Mouse (Mus musculus) midbrain, embryonic 15.5 days (tissue): ENCODE data around the gene Rnf4. TPM values are rescaled to one million over a fixed set of nuclear protein-coding genes. Genes with fewer than 3 reads are reported as not detected.
A peak's percentile ranks its signal among the peaks of the same experiment; 100 is the strongest.

Source experiments
- ATAC-seq: fragments of 200-750 bp; cut with Nextera tagmentation; replicated peaks from 2 replicates; pipeline ENCODE4 v1.8.0; 2017; ENCODE audit warnings: moderate TSS enrichment
- H3K27ac ChIP-seq: fragments of 300-500 bp; sonication (generic); 2 replicates; pipeline ENCODE4 v1.5.1; 2015; ENCODE audit warnings: mild to moderate bottlenecking, inconsistent platforms
- H3K27me3 ChIP-seq: fragments of 300-500 bp; sonication (generic); replicated peaks from 2 replicates; pipeline ENCODE4 v1.6.1; 2015; ENCODE audit warnings: inconsistent platforms
- H3K36me3 ChIP-seq: fragments of 300-500 bp; sonication (generic); replicated peaks from 2 replicates; pipeline ENCODE4 v1.6.1; 2015; ENCODE audit warnings: inconsistent platforms
- H3K4me1 ChIP-seq: fragments of 300-500 bp; sonication (generic); 2 replicates; pipeline ENCODE4 v1.6.1; 2015; ENCODE audit warnings: inconsistent platforms
- H3K4me2 ChIP-seq: fragments of 300-500 bp; sonication (generic); 2 replicates; pipeline ENCODE4 v1.6.1; 2015; ENCODE audit warnings: inconsistent platforms, mild to moderate bottlenecking, moderate library complexity
- H3K4me3 ChIP-seq: fragments of 300-500 bp; sonication (generic); 2 replicates; pipeline ENCODE4 v1.5.1; 2015; ENCODE audit warnings: mild to moderate bottlenecking, inconsistent platforms
- H3K9ac ChIP-seq: fragments of 300-500 bp; sonication (generic); 2 replicates; pipeline ENCODE4 v1.6.1; 2015; ENCODE audit warnings: mild to moderate bottlenecking, inconsistent platforms
- H3K9me3 ChIP-seq: fragments of 300-500 bp; sonication (generic); 2 replicates; pipeline ENCODE4 v1.6.1; 2016; ENCODE audit warnings: inconsistent platforms
- WGBS: fragments of 180-500 bp; shearing (Covaris S2); methylation state at CpG from one replicate; pipeline ENCODE4 v1.1.7; 2015; ENCODE audit warnings: mixed read lengths; 5-methylcytosine and 5-hydroxymethylcytosine counted together
- polyA plus RNA-seq: library from polyadenylated mRNA; unstranded; fragments of >200 nt; fragmentation: Nextera tagmentation; extraction: Ambion mirVana; gene quantifications from 2 replicates; pipeline ENCODE4 v1.2.1, GENCODE M21; 2015

The Rnf4 gene
- polyA plus RNA-seq, 1 experiment from 2014 or later: 132 TPM

DNA sequence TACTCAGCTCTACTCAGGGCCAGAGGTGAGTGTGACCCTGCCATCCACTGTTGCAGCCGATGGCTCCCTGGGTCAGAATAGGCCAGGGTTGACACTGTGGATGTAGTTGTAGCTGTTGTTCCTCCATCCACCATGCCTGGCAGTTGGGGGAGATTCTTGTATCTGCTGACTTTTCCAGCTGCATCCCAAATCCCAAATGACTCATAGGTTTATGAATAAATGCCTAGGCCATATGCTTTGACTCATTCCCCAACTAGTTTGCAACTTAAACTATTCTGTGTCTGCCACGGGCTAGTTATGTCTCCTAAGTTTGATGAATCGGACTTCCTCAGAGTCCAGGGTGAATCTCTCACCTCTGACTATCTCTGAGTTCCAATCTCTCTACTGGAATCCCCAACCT, 24.2 kb downstream of the Rnf4 start:
- no peak overlapping the region for H3K4me3 ChIP-seq

DNA sequence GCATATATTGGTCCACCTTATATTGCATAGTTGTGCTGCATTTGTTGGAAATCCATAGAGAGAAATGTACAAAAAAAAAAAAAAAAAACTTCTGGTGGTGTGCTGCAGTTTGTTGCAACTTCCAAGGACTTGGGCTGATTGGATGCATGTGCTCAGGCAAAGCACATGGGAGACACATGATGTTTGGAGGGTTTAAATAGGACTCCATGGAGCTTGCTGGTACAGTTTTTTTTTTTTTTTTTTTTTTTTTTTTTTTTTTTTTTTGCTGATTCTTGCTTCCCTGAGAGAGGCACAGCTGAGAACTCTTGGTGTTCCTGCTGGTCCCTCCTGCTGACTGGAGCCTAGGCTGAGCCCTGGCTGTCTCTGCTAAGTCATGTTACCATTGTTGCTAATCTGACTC, 27.0 kb downstream of the Rnf4 start:
- Histone ChIP-seq H3K36me3 (0 out of 2 replicates have a peak, but pooled peaks cover 4% of the 10 kb centered on the region), H3K9me3 (no peaks in the 10 kb centered on the region)

More for the DNA sequence above, 24.2 kb downstream of the Rnf4 start:
- Histone ChIP-seq H3K27ac (no peak overlapping the region), H3K9me3 (no peaks in the 10 kb centered on the region), H3K27me3 (no peaks in the 10 kb centered on the region), H3K4me2 (no peak overlapping the region), H3K4me1 (no peaks in the 10 kb centered on the region), H3K36me3 (0 out of 2 replicates have a peak, but pooled peaks cover 11% of the 10 kb centered on the region), H3K9ac (no peak overlapping the region)
- no peak for ATAC-seq
- 97% methylated on average over 3 of the region's 3 CpGs for WGBS

DNA sequence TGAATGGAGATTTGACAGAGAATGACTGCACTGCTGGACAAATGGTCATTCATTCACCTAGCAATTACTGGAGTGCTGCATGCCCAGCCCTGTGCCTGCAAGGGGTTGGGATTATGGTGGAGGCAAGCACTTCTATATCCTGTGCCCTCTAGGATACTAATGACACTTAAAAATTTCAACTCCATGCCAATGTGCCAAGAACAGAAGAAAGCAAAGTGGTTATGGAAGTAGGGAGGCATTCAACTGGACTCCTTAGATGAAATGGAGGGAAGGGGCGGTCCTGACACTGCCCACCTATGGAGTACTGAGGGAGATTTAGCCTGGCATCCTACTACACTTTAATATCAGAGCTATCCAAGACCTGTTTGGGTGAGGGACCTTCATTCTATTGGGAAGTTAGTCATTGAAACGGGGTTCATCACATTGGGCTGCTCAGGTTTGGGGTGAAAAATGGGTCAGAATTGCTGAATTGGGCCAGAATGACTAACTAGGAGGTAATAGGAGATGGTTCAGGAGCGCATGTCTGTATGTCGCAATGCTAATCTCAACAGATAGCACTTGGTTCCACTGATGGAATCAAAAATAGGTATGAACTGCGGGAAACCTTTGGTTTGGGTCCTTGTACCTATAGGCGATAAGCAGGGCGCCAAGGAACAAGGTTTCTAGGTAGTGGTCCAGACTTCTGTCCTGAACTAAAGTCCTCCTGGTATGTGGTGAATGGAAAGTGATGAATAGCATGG, 32.6 kb downstream of the Rnf4 start:
- H3K4me1 ChIP-seq: peaks cover 26% of the 10 kb centered on the region
- H3K9me3 ChIP-seq: no peaks in the 10 kb centered on the region
- peak overlapping the region; percentile 95 for H3K4me3 ChIP-seq
- 72% methylated on average over 7 of the region's 7 CpGs for WGBS
- H3K27ac ChIP-seq: peak overlapping the region; percentile 91
- peak overlapping the region; percentile 60 for H3K9ac ChIP-seq
- no peak; the same call in 1 of the 2 replicates for ATAC-seq
- peak overlapping the region; percentile 62 for H3K4me2 ChIP-seq
- H3K36me3 ChIP-seq: no peaks in the 10 kb centered on the region
- no peaks in the 10 kb centered on the region for H3K27me3 ChIP-seq

More for the DNA sequence above, 27.0 kb downstream of the Rnf4 start:
- Histone ChIP-seq H3K4me1 (no peaks in the 10 kb centered on the region), H3K27me3 (no peaks in the 10 kb centered on the region), H3K4me2 (no peak overlapping the region), H3K27ac (no peak overlapping the region), H3K9ac (no peak overlapping the region), H3K4me3 (no peak overlapping the region)
- ATAC-seq: no peak

DNA sequence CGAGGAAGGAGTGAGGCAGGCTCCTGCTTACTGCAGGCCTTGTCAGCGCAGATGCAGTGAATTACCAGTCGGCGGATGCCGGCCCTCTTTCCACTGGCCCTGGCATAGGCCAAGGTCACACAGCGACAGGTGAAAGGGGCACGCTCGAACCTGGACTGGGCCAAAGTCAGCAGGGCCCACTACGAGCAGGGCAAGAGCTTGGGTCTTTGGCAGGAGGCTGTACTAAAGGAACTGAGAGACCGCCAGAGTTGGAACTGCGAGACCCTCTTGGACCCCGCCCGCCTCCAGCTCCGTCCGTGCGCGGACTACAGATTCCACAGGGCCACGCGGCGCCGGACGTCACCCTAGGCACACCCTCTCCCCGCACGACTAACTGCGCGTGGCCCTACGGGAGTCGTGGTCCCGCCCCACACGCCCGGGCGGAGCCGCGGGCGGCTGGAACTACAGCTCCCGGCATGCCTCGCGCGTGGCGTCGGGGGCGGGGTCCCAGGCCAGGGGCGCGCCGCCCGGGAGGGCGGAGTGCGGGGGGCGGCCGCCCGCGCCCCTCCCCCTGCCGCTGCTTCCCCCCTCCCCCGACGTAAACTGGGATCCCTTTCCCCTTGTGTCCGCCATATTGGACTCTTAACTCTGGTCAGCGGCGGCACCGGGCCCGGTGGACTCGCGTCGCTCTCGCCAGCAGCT, 33.4 kb downstream of the Rnf4 start, which contains the start of gene Fam193a:
Gene Fam193a (plus strand): TSS at position 593 of the 681 bp plus-strand sequence.
- H3K9ac ChIP-seq: peak within 1 kb of the TSS; percentile 97
- peak within 1 kb of the TSS; percentile 91 for H3K27ac ChIP-seq
- no peaks in the 10 kb centered on the region for H3K27me3 ChIP-seq
- H3K4me1 ChIP-seq: peaks cover 30% of the 10 kb centered on the region
- H3K36me3 ChIP-seq: no peaks in the 10 kb centered on the region
- ATAC-seq: peak; percentile 99
- whole genome bisulfite sequencing: under 1% methylated on average over 56 of the region's 64 CpGs
- H3K4me2 ChIP-seq: peak within 1 kb of the TSS; percentile 62
- no peaks in the 10 kb centered on the region for H3K9me3 ChIP-seq
- peak within 1 kb of the TSS; percentile 95 for H3K4me3 ChIP-seq

DNA sequence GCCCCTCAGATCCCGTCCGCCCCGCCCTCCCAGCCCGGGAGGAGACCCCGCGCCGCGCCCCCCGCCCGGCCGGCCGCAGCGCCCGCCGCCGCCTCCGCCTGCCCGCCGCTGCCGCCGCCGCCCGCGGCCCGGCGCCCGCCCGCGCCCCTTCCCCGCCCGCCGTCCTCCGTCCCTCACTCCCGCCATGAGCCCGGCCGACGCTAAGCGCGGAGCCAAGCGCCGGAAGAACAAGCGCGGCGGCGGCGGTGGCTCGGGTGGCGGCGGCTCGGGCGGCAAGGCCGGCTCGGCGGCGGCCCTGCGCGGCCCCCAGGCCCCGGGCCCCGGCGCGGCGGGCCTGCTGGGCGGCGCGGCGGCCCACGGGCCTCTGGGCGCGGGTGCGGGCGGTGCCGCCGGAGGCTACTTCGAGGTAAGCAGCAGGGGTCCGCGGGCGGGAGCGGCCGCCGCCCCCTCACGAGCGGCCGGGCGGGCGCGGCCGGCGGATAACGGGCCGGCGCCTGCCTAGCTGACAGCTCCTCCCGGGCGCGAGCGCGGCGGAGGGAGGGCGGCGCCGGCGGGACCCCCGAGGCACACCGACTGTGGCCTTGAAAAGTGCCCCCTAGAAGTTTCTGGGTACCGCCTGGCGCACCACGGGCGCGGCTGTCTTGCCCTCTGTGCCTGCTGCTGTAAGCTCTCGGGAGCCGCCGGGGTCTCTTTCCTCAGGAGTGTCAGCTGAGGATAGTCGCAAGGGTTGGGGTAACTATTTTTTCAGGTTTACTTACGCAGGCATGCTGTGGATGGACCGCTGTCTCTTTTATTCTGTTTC, 34.1 kb downstream of the Rnf4 start:
- peak overlapping the region; percentile 91 for H3K27ac ChIP-seq
- H3K27me3 ChIP-seq: no peaks in the 10 kb centered on the region
- H3K4me1 ChIP-seq: peaks cover 30% of the 10 kb centered on the region
- no peaks in the 10 kb centered on the region for H3K9me3 ChIP-seq
- no peaks in the 10 kb centered on the region for H3K36me3 ChIP-seq
- under 1% methylated on average over 90 of the region's 114 CpGs for WGBS
- H3K4me3 ChIP-seq: peak overlapping the region; percentile 95
- H3K9ac ChIP-seq: peak overlapping the region; percentile 97
- peak overlapping the region; percentile 51 for H3K4me2 ChIP-seq
- no peak for ATAC-seq

DNA sequence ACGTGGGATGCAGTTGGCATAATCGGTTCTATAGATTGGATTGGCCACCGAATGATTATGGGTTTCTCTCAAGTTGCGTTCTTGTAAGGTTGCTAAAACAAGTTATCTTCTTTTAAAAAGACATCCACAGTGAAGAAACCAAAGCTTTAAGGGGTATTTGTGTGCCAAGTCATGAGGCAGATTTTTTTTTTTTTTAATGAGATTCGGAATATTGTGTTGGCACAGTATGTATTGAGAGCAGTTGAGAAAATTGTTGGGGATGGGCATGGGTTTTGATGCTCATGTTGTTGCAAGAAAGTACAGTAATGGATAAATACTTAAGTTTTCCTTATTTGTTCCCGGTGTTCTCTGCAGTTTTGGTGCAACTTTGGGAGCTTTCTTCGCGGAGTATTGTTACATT, 34.8 kb downstream of the Rnf4 start:
- H3K36me3 ChIP-seq: no peaks in the 10 kb centered on the region
- peaks cover 30% of the 10 kb centered on the region for H3K4me1 ChIP-seq
- no peak for ATAC-seq
- H3K9ac ChIP-seq: peak overlapping the region; percentile 97
- H3K4me2 ChIP-seq: peak overlapping the region; percentile 51
- WGBS: 29% methylated on average over 8 of the region's 8 CpGs
- H3K27me3 ChIP-seq: no peaks in the 10 kb centered on the region
- peak overlapping the region; percentile 95 for H3K4me3 ChIP-seq
- H3K27ac ChIP-seq: peak overlapping the region; percentile 91
- no peaks in the 10 kb centered on the region for H3K9me3 ChIP-seq

DNA sequence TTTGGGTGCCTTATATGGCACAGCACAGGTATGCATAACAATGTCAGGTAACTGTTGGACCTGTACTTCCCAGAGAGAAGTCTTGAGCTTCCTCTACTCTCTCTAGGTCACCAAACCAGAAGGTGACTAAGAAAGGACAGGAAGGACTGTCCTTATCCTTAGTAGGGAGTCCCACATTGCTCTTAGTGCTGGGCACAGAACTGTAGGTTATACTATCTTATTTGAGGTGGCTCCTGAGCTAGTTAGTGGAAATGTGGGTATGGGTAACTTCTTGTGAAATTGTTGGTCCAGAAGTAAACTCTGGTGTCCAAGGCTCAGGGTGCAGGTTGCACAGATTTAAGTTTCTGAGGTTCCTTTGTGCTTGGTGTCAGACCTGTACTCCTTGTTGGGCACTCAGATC, 36.1 kb downstream of the Rnf4 start:
- no peaks in the 10 kb centered on the region for H3K9me3 ChIP-seq
- no peak overlapping the region for H3K4me3 ChIP-seq
- no peak overlapping the region for H3K27ac ChIP-seq
- peaks cover 30% of the 10 kb centered on the region for H3K4me1 ChIP-seq
- H3K4me2 ChIP-seq: peak overlapping the region; percentile 18; the same call in 1 of the 2 replicates
- H3K36me3 ChIP-seq: no peaks in the 10 kb centered on the region
- no peaks in the 10 kb centered on the region for H3K27me3 ChIP-seq
- no peak overlapping the region for H3K9ac ChIP-seq
- no peak for ATAC-seq

DNA sequence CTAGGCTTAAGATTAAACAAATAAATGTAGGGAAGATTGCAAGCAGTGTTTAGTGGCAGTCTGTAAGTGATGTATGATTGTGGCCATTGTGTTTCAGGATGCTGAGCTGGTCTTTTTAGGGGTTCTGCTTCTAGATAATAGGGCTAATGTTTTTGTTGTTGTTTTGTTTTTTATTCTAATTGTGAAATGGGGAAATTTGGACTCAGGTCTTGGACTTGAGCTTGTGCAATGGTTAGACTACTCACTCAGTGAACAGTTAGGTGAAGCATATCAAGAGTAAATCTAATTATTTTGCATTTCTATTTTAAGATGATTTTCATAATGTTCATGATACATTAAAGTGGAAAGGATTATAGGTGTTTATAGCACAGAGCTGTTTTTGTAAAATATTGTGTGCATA, 36.5 kb downstream of the Rnf4 start:
- no peak overlapping the region for H3K9ac ChIP-seq

DNA sequence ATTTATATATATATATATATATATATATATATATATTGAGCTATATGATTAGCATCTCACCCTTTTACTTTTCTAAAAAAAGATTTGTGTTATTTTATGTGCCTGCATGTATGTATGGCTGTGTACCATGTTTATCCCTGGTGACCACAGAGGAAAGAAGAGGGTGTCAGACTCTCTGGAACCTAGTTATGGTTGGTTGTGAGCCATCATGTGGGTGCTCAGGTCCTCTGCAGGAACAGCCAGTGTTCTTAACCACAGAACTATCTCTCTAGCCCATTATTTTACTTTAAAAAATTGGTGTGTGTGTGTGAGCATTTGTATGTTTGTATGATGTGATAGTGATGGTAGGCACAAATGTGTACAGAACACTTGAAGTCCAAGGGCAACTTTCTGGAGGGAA, 42.7 kb downstream of the Rnf4 start:
- Histone ChIP-seq H3K27ac (no peak overlapping the region), H3K4me2 (no peak overlapping the region), H3K36me3 (no peaks in the 10 kb centered on the region), H3K9ac (no peak overlapping the region), H3K4me3 (no peak overlapping the region), H3K27me3 (no peaks in the 10 kb centered on the region), H3K4me1 (peaks cover 3% of the 10 kb centered on the region; the same call in 1 of the 2 replicates), H3K9me3 (no peaks in the 10 kb centered on the region)
- ATAC-seq: no peak

More for the DNA sequence above, 36.5 kb downstream of the Rnf4 start:
- no peaks in the 10 kb centered on the region for H3K9me3 ChIP-seq
- H3K27me3 ChIP-seq: no peaks in the 10 kb centered on the region
- no peak overlapping the region for H3K27ac ChIP-seq
- H3K36me3 ChIP-seq: no peaks in the 10 kb centered on the region
- peaks cover 30% of the 10 kb centered on the region for H3K4me1 ChIP-seq
- H3K4me3 ChIP-seq: no peak overlapping the region
- no peak for ATAC-seq
- H3K4me2 ChIP-seq: no peak overlapping the region

DNA sequence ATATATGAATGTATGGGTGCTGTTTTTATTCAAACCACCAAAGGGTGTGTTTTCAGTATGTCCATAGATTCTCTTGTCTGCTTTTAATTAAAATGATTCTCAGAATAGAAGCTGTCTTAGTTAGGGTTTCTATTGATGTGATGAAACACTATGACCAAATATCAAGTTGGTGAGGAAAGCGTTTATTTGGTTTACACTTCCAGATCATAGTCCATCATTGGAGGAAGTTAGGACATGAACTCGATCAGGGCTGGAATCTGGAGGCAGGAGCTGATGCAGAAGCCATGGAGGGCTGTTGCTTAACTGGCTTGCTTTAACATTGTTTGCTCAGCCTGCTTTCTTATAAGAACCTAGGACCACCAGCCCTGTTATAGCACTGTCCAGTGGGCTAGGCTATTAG, 45.6 kb downstream of the Rnf4 start:
- Histone ChIP-seq H3K9ac (no peak overlapping the region), H3K4me2 (no peak overlapping the region)
- no peak for ATAC-seq

DNA sequence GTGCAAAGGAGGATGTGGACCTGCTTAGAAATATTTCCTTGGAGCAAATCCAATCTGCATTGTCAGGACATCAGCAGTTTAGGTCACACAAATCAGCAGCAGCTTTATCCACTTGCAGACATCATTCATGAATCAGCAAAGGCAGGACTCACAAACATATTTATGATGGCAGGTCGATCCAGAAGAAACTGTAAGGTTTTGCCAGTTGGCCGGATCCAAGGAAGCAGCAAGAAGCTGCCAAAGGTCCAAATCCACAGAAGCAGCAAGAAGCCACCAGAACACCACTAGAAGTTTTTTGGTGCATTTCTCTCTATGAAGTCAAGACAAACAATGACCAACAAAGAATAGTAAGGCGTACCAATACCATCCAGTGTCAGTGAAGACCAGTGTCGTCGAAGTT, 49.5 kb downstream of the Rnf4 start:
- 98% methylated on average over 5 of the region's 5 CpGs for WGBS
- no peak overlapping the region for H3K9ac ChIP-seq

More for the DNA sequence above, 45.6 kb downstream of the Rnf4 start:
- Histone ChIP-seq H3K9me3 (no peaks in the 10 kb centered on the region; the same call in 1 of the 2 replicates), H3K4me3 (no peak overlapping the region), H3K36me3 (no peaks in the 10 kb centered on the region), H3K4me1 (no peaks in the 10 kb centered on the region; the same call in 1 of the 2 replicates), H3K27ac (no peak overlapping the region), H3K27me3 (no peaks in the 10 kb centered on the region)
- WGBS: 94% methylated on average over 2 of the region's 2 CpGs

DNA sequence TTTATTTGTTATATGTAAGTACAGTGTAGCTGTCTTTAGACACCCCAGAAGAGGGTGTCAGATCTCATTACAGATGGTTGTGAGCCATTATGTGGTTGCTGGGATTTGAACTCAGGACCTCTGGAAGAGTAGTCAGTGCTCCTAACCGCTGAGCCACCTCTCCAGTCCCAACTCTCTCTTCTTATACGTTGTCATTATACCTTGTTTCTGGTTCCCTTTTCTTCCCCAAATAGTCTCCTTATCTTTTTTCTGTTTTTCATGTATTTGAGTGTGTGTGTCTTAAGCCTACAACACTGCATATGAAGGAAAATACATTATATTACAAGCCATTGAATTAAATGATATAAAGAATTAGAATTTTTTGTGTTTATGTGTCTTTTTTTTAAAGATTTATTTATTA, 50.7 kb downstream of the Rnf4 start:
- no peaks in the 10 kb centered on the region for H3K27me3 ChIP-seq
- H3K27ac ChIP-seq: no peak overlapping the region
- no peak for ATAC-seq
- WGBS: 98% methylated on average over 2 of the region's 2 CpGs
- no peak overlapping the region for H3K4me3 ChIP-seq
- no peaks in the 10 kb centered on the region for H3K36me3 ChIP-seq
- H3K9ac ChIP-seq: no peak overlapping the region
- no peaks in the 10 kb centered on the region for H3K4me1 ChIP-seq
- H3K4me2 ChIP-seq: no peak overlapping the region
- no peaks in the 10 kb centered on the region; the same call in 1 of the 2 replicates for H3K9me3 ChIP-seq

More for the DNA sequence above, 49.5 kb downstream of the Rnf4 start:
- Histone ChIP-seq H3K4me2 (no peak overlapping the region), H3K36me3 (no peaks in the 10 kb centered on the region), H3K4me3 (no peak overlapping the region), H3K27ac (no peak overlapping the region), H3K27me3 (no peaks in the 10 kb centered on the region), H3K9me3 (no peaks in the 10 kb centered on the region; the same call in 1 of the 2 replicates), H3K4me1 (no peaks in the 10 kb centered on the region)
- ATAC-seq: no peak
